Comparison of ENCODE assay signal across 14 mouse cellular contexts in the genomic region with DNA sequence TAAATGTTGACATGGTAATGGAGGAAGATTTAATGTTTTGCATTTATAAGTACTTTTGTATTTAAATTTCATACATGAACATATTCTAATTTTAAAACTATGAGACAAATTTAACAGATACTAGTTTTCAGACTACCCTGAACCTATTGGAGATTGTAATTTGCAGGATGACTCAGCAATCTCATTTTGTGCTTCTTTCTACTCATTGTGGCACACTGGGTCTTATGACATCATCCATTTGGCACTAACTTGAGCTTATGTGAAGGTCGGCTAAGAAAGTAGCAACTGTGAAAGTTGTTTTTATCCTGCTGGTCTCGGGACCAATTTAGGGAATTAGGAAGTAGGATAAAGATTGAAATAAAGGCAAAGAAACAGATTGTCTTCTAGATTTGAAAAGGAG. TPM values are rescaled to one million over a fixed set of nuclear protein-coding genes. Genes with fewer than 3 reads are reported as not detected.
DNase-seq lines count a peak whose midpoint lies in the region; ATAC-seq and TF ChIP-seq lines count a peak whose summit lies in the region.
"Had no signal": no experiment of that assay in that cellular context is flagged by ENCODE, and none has a peak within 500 bp of the region (broad histone marks: within the 10 kb centered on the region; RNA-seq: fewer than 3 reads in every experiment).

No protein-coding gene starts in this region.

- H3K4me3 ChIP-seq in liver, adult 2 months (ENCODE audit: insufficient read depth, low read depth, low read length) = no peak overlapping the region
- no peak overlapping the region for H3K4me3 ChIP-seq in liver, embryonic 12.5 days
- H3K4me3 ChIP-seq in myocyte = no peak overlapping the region
- H3K4me3 ChIP-seq: embryonic facial prominence, embryonic 12.5 days; hindbrain, embryonic 13.5 days; limb, embryonic 15.5 days had no signal

- no peak overlapping the region for H3K4me2 ChIP-seq in liver, embryonic 12.5 days
- peak overlapping the region; percentile 55 for H3K4me2 ChIP-seq in myocyte (ENCODE audit: low read depth)
- H3K4me2 ChIP-seq: embryonic facial prominence, embryonic 12.5 days; hindbrain, embryonic 13.5 days; limb, embryonic 15.5 days had no signal

- H3K4me1 ChIP-seq in liver, adult 2 months (ENCODE audit: control insufficient read depth, insufficient read depth, low read length) = peaks cover 19% of the 10 kb centered on the region
- peaks cover 28% of the 10 kb centered on the region for H3K4me1 ChIP-seq in liver, embryonic 12.5 days
- H3K4me1 ChIP-seq: embryonic facial prominence, embryonic 12.5 days; limb, embryonic 15.5 days had no signal

- no peak for ATAC-seq in liver, embryonic 12.5 days
- ATAC-seq: forebrain, embryonic 16.5 days had no signal

- DNase-seq in adrenal gland, postnatal 36 days = peak; percentile 13 to 29
- no peak for DNase-seq in adrenal gland, postnatal 10 days
- peak; percentile 84 for DNase-seq in liver, adult 2 months (ENCODE audit: extremely low read depth, low read depth, low spot score)
- peak; percentile 69 for DNase-seq in adipocyte (ENCODE audit: low spot score)
- DNase-seq in ovary, adult 18-20 months (ENCODE audit: low spot score) = no peak
- no peak for DNase-seq in right cerebral cortex, adult 18-20 months
- DNase-seq: cerebellum, adult 8-10 months; kidney, postnatal 10 days had no signal

- no peak overlapping the region for H3K27ac ChIP-seq in liver, adult 2 months (replicated peaks; ENCODE audit: insufficient read depth, low read depth, low read length)
- H3K27ac ChIP-seq in liver, embryonic 12.5 days = no peak overlapping the region
- H3K27ac ChIP-seq: embryonic facial prominence, embryonic 12.5 days; hindbrain, embryonic 13.5 days; limb, embryonic 15.5 days had no signal

- peaks cover 16% of the 10 kb centered on the region; the same call in 1 of the 2 replicates for H3K79me2 ChIP-seq in liver, adult 2 months (ENCODE audit: control insufficient read depth, insufficient read depth, low read length)
- H3K79me2 ChIP-seq in myocyte (ENCODE audit: control insufficient read depth, insufficient read depth) = peaks cover 87% of the 10 kb centered on the region

- 4% methylated on average over 2 of the region's 2 CpGs for WGBS in liver, adult 2 months
- 74% methylated on average over 2 of the region's 2 CpGs for WGBS in liver, embryonic 12.5 days (ENCODE audit: insufficient replicate concordance)

- TF ChIP-seq POLR2A in liver, adult 2 months (IDR thresholded peaks at IDR 0.05; ENCODE audit: extremely low read depth, insufficient read depth, low read length) = no peak
- no peak for TF ChIP-seq POLR2A in myocyte (IDR thresholded peaks at IDR 0.05; ENCODE audit: insufficient read length, low read depth)

- H3ac ChIP-seq in myocyte (ENCODE audit: control insufficient read depth, insufficient read length) = no peak overlapping the region

- H3K9ac ChIP-seq in liver, adult 2 months (ENCODE audit: low read depth, low read length) = no peak overlapping the region
- H3K9ac ChIP-seq in liver, embryonic 12.5 days = no peak overlapping the region
- H3K9ac ChIP-seq: embryonic facial prominence, embryonic 12.5 days; hindbrain, embryonic 13.5 days; limb, embryonic 15.5 days had no signal

- H3K9me3 ChIP-seq in liver, embryonic 12.5 days (replicated peaks) = no peaks in the 10 kb centered on the region
- H3K9me3 ChIP-seq: embryonic facial prominence, embryonic 12.5 days; hindbrain, embryonic 13.5 days; limb, embryonic 15.5 days had no signal

- H3K27me3 ChIP-seq in liver, adult 2 months (ENCODE audit: control insufficient read depth, insufficient read depth, low read length) = no peaks in the 10 kb centered on the region
- H3K27me3 ChIP-seq in liver, embryonic 12.5 days (replicated peaks) = no peaks in the 10 kb centered on the region
- no peaks in the 10 kb centered on the region for H3K27me3 ChIP-seq in myocyte (ENCODE audit: control insufficient read depth, insufficient read depth, insufficient read length)
- H3K27me3 ChIP-seq: embryonic facial prominence, embryonic 12.5 days; hindbrain, embryonic 13.5 days; limb, embryonic 15.5 days had no signal

- H3K36me3 ChIP-seq in liver, adult 2 months (ENCODE audit: control insufficient read depth, insufficient read depth, low read length) = peaks cover 41% of the 10 kb centered on the region
- H3K36me3 ChIP-seq in liver, embryonic 12.5 days = peaks cover 67% of the 10 kb centered on the region
- H3K36me3 ChIP-seq in myocyte (ENCODE audit: control insufficient read depth, insufficient read depth) = peaks cover 48% of the 10 kb centered on the region

- TF ChIP-seq CTCF in liver, adult 2 months (IDR thresholded peaks at IDR 0.05; ENCODE audit: low read depth, low read length) = no peak

TF ChIP-seq in myocyte, 11 proteins besides CTCF, POLR2A, EP300 and RAD21:
- TF ChIP-seq MYOG (IDR thresholded peaks at IDR 0.05; ENCODE audit: control insufficient read depth in 1 of 3, insufficient read depth in 1 of 3, insufficient read length in 2 of 3, low read depth in 2 of 3) (no peak), MYOD1 (IDR thresholded peaks at IDR 0.05; ENCODE audit: control insufficient read depth in 1 of 3, insufficient read length in 2 of 3, low read depth in 2 of 3) (no peak), REST (IDR thresholded peaks at IDR 0.05; ENCODE audit: insufficient read depth, insufficient read length) (no peak), TCF3 (IDR thresholded peaks at IDR 0.05; ENCODE audit: insufficient read length, low read depth) (no peak), TCF12 (IDR thresholded peaks at IDR 0.05; ENCODE audit: insufficient read depth, poor library complexity, severe bottlenecking) (no peak), CEBPB (IDR thresholded peaks at IDR 0.05; ENCODE audit: insufficient read depth, poor library complexity, severe bottlenecking) (no peak), POLR2AphosphoS2 (IDR thresholded peaks at IDR 0.05; ENCODE audit: insufficient read length, low read depth) (no peak), USF1 (IDR thresholded peaks at IDR 0.05; ENCODE audit: low read depth) (no peak), MAX (IDR thresholded peaks at IDR 0.05; ENCODE audit: low read depth) (no peak), SRF (IDR thresholded peaks at IDR 0.05; ENCODE audit: control insufficient read depth, insufficient read length, low read depth) (no peak), E2F4 (IDR thresholded peaks at IDR 0.05; ENCODE audit: insufficient read depth) (no peak)

RNA-seq across cellular contexts. Expression of a gene that starts 27.4 kb away (rescaled TPM):
- total RNA-seq in adrenal gland, postnatal 36 days (2021) = 10 to 100 TPM; 63.5 to 68.5 TPM
- 10 to 100 TPM; 60.4 to 77.0 TPM for total RNA-seq in adrenal gland, postnatal 10 days (2021)
- 19.1 and 23.2 TPM in 2 replicates for total RNA-seq in liver, adult 2 months (2014; rRNA removed)
- 5.5 and 8.1 TPM in 2 replicates for polyA plus RNA-seq in liver, adult 2 months (2012; rRNA removed)
- 45.1 and 45.4 TPM in 2 replicates for polyA plus RNA-seq in liver, embryonic 12.5 days (2016; fragmentation: Nextera tagmentation; extraction: Ambion mirVana)
- 9.0 TPM for polyA plus RNA-seq in myocyte (2012; fragmentation: generic; extraction: Trizol)

Comparison
In these comparisons a context has a peak if more than half of its experiments do, and no peak if none do; other contexts are left out.
1. DNase-seq: peak in adrenal gland, postnatal 36 days (2 of 2), liver, adult 2 months (single experiment) and adipocyte (single experiment); none in adrenal gland, postnatal 10 days (single experiment), ovary, adult 18-20 months (single experiment) and right cerebral cortex, adult 18-20 months (single experiment).